Mouse (Mus musculus) heart, adult 18-20 months (tissue): ENCODE measurements around the gene Dmwd. TPM values are rescaled to one million over a fixed set of nuclear protein-coding genes. Genes with fewer than 3 reads are reported as not detected.
"Not testable (repeated sequence)": the region's sequence is repeated elsewhere in the genome, so short reads cannot be mapped to it uniquely, and the experiment has no call there.

ENCODE experiments used
- DNase-seq, 2 experiments: peaks; one replicate each; pipeline ENCODE4 v3.0.0; 2021 to 2022; ENCODE audit warnings: mixed read lengths in 1 of 2
- total RNA-seq, 2 experiments: library from RNA; stranded (reverse); gene quantifications; 2 replicates each; pipeline ENCODE4 v1.2.3; 2021

Gene Dmwd
- total RNA-seq, 2 experiments from 2014 or later = 44.6 to 46.6 TPM

DNA sequence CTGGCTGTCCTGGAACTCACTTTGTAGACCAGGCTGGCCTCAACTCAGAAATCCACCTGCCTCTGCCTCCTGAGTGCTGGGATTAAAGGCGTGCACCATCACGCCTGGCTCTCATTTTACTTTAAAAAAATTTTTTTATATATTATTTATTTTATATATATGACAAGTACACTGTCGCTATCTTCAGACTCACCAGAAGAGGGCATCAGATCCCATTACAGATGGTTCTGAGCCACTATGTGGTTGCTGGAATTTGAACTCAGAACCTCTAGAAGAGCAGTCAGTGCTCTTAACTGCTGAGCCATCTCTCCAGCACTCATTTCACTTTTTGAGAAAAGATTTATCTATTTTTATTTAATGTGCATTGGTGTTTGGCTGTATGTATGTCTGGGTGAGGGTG is 5.0 kb upstream of the Dmwd start:
- DNase-seq = not testable (repeated sequence)

DNA sequence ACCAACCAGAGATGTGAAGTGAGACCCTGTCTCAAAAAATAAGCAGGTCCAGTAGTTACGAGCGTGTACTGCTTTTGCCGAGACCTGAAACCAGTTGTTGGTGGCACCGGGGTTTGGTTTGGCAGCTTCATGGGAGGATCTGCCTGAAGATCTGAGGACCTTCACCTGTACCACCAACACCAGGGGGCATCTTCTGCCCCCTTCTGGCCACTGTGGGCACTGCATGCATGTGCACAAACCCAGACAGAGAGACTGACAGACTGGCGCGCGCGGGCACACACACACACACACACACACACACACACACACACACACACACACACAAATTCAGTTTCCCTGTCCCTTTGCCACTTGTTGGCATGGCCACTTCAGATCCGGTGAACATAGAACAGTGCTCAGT is 2.5 kb upstream of the Dmwd start:
- peak in 1 of 2 experiments; percentile 54 for DNase-seq

DNA sequence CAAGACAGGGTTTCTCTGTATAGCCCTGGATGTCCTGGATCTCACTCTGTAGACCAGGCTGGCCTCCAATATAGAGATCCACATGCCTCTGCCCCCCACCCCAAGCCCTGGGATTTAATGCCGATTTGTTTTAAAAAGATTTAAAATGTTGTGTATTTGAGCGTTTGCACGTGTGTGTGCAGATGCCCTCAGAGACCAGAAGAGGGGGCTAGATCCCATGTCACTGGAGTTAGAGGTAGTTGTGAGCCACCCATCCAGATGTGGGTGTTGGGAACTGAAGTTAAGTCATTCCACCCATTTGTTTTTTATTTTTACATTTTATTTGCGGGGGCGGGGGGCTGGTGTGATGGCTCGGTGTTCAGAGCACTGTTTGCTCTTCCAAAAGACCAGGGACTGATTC is 1.5 kb upstream of the Dmwd start:
- no peak for DNase-seq

DNA sequence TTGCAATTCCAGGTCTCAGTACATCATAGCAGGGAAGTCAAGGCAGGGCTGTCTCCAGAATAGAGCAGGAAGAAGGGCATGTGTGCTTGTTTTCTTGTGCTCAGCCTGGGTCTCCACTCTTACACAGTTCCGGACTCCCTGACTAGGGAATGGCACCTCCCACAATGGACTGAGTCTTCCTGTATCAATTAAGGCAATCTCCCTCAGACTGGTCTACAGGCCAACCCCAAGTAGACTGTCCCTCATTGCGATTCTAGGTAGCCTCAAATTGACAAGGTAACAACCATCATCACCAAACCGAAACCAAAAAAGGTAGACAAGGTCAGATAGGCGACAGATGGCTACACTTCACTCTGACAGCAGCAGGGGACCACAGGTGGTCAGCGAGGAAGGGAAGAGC is 796 bp upstream of the Dmwd start:
- no peak for DNase-seq

DNA sequence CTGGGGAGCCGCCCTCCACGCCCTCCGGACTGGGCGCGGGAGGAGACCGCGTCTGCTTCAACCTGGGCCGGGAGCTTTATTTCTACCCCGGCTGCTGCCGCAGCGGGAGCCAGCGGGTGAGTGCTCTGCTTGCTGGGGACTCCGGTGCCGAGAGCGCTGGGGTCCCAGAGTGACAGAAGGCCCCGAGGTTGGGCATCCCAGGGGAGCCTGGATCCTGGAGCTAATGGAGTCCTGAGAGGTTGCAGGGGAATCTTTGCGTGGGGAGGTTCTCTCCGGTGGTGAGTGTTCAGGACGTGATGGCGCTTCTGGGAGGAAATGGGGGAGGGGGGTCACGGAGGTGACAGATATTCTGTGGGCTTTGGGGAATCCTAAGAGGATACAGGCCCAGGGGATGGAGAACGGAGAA is 562 bp downstream of the Dmwd start:
- peak in 1 of 2 experiments; percentile 50 for DNase-seq

DNA sequence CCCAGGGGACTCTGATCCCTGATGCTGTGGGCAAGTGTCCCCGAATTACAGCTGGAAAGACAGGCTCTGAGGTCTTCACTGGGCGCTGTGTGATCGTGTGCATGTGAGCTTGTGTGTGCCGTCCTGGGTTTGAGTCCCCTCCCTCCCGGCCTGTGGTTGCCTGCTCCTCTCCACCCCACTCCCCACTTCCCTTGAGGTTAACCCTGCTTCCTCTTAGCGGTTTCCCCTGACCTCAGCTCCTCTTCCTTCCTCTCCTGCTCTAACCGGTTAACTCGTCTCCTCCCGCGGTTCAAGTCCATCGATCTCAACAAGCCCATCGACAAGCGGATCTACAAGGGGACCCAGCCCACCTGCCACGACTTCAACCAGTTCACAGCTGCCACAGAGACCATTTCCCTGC is 1.7 kb downstream of the Dmwd start:
- DNase-seq = peak; percentile 55 to 80

DNA sequence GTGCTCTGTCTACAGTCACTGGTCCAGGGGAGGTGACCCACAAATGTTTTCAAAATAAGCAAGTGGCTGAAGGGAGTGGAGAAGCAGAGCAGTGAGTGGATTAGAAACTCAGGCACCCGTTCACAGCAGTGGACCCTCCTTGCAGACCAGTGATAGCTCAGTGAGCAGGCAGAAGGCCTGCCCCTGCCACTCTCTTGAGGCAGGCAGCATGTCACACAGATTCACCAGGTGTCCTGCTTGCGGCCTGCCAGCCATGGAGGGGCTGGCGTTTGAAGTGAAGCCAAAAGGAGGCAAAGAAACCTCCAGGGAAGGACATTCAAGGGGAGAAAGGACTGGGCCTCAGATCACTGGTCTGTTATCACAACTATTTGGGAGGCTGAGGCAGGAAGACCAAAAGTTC is 2.7 kb downstream of the Dmwd start:
- DNase-seq = no peak

DNA sequence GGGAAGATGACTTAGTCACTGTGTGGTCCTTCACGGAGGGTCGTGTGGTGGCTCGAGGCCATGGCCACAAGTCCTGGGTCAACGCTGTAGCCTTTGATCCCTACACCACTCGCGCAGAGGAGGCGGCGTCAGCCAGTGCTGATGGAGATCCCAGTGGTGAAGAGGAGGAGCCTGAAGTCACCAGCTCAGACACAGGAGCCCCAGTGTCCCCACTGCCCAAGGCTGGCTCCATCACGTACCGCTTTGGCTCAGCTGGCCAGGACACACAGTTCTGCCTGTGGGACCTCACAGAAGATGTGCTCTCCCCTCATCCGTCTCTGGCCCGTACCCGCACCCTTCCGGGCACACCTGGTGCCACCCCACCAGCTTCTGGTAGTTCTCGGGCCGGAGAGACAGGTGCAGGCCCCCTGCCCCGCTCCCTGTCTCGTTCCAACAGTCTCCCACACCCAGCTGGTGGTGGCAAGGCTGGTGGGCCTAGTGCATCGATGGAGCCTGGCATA is 4.5 kb downstream of the Dmwd start:
- no peak for DNase-seq

DNA sequence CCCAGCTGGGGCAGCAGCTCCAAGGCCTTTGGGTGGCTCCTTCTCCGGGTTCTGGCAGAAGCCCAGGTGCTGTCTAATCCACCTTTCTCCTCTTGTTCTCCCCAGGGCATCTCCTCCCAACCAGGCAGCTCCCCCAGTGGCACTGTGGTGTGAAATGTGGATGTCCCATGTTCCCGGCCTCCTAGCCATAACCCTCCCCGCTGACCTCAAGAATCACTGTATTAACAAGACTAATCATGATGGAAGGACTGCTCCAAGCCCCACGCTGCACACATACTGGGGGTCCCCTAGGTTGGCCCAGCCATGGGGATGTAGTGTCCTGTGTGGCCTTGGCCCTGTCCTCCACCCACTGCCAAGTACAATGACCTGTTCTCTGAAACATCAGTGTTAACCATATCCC is 6.1 kb downstream of the Dmwd start:
- DNase-seq = peak in 1 of 2 experiments; percentile 41

DNA sequence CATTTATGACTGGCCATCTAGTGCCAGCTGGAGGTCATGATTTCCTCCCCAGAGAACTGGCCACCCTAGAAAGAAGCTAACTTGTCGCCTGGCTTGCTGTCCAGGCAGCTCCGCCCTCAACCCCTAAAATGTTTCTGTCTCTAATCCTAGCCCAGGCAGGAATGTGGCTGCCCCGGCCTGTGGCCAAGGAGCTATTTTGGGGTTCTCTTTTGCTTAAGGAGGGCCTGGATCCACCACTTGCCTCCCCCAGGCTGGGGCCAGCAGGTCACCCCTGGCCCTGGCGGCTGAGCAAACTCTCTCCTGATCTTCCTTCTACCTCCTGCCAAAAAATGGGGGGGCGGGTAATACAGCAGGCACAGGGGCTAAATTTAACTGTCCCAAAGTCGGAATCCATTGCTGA is 7.1 kb downstream of the Dmwd start:
- DNase-seq = peak; percentile 87 to 92

DNA sequence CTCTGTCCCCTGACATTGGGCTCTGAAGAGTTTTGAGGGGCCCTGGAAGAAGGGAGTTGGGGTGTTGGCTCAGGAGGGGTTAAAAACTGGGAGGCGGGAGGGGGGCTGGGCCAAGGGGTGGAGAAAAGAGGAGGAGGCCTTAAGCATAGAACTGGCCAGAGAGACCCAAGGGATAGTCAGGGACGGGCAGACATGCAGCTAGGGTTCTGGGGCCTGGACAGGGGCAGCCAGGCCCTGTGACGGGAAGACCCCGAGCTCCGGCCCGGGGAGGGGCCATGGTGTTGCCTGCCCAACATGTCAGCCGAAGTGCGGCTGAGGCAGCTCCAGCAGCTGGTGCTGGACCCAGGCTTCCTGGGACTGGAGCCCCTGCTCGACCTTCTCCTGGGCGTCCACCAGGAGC is 7.7 kb downstream of the Dmwd start, which contains the start of gene Dmpk:
Gene Dmpk, plus strand, starts transcription at position 149 of the 400 bp plus-strand sequence.
- peak; percentile 74 to 77 for DNase-seq

DNA sequence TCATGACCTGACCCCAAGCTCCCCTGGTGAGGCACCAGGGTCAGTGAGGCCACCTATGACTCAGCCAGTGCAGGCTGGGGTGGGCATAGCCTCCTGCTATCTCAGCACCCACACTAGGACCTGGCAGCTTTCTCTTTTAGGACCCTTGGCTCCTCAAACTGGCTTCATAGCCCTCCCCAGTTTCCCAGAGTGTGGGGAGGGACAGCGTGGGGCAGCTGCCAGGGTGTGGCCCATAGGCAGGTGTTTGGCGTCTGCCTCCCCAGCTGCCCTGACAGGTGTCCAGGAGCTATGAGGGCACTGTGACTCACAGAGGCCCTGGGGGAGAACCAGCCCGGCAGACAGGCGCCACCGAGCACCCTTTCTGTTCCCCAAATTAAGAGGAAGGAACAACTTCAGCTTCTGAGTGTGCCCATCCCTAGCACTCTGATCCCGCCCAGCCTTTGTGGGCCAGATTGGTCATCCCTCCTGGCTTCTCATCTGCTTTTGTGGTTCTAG is 8.3 kb downstream of the Dmwd start:
- peak; percentile 55 to 65 for DNase-seq

DNA sequence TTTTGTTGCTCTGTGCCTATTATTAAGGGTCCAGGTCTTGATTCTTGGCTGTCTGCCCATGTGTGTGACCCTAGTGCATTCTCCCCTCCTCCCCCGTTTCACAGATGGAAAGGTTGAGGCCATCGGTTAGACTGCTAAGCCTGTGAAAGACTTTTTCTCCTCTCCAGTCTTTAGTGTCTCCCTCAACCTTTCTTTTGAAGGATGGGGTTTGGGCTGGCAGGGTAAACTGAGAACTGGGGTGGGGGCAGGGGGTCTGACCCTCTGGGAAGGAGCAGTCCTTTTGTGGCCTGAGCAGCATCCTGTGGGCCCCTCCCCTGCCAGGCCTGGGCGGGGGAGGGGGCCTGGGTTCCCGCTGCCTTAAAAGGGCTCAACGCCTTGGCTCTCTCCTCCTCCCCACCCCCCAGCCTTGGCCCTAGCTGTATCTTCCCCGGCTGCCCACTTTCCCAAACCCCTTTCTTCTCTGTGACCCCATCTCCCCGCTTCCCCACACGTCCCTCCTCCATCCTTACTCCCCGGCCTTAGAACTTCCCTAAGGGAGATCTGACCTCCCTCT is 9.0 kb downstream of the Dmwd start:
- no peak for DNase-seq

DNA sequence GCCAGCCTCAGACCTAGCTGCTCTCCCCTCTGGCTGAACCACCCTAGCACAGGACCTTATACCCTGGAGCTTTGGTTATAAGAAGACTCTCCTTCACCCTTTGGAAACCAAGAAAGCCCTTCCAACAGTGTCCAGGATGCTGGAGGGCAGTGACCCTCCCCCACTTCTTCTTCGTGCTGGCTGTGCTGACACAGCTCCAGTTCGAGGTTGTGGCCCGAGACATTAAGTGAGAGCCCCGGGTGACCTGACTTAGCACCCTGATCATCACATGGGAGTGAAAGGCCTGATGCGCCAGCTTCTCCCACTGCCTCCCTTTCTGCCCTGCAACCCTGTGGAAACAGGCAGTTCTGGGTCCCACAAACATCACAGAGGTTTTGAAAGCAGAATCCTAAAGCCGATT is 9.5 kb downstream of the Dmwd start:
- DNase-seq = no peak

DNA sequence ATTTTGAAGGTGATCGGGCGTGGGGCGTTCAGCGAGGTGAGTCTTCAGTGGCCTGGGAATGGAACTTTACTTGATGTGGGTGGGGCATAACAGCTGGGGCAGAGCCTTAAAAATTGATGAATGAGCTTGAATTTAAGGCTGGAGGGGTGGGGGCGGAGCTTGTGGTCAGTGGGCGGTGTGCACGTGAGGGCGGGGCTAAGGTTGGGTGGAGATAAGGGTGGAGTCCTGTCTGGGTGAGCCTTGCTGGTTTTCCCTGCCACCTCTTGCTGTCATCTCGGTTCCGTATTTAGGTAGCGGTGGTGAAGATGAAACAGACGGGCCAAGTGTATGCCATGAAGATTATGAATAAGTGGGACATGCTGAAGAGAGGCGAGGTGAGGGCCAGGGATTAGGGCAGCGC is 10.0 kb downstream of the Dmwd start:
- DNase-seq = peak; percentile 66 to 75

DNA sequence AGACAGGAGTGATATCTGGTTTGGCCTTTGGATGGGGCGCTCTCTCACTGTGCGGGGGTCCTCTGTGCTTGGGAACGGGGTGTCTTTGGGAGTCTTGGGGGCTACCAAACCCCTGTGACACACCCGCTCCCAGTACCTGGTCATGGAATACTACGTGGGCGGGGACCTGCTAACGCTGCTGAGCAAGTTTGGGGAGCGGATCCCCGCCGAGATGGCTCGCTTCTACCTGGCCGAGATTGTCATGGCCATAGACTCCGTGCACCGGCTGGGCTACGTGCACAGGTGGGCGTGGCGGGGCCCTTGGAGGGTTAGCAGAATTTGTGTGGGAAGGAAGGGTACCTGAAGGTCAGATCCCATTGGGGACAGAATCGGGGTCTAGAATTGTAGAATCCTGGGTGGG is 10.7 kb downstream of the Dmwd start:
- DNase-seq = no peak

DNA sequence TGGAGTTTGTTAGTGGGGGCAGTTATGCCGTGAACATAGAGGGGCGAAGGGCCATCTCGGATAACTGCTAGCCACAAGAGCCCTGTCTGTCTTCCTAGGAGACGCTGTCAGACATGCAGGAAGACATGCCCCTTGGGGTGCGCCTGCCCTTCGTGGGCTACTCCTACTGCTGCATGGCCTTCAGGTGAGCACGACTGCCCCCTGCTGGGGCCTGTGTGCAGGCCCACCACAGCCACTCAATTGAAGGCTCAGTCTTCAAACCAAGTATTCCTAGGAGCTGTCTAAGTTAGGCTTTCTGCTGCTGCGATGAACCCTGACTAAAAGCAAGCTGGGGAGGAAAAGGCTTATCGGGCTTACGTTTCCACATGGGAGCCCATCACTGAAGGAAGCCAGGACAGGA is 12.8 kb downstream of the Dmwd start:
- DNase-seq = peak; percentile 64 to 83

DNA sequence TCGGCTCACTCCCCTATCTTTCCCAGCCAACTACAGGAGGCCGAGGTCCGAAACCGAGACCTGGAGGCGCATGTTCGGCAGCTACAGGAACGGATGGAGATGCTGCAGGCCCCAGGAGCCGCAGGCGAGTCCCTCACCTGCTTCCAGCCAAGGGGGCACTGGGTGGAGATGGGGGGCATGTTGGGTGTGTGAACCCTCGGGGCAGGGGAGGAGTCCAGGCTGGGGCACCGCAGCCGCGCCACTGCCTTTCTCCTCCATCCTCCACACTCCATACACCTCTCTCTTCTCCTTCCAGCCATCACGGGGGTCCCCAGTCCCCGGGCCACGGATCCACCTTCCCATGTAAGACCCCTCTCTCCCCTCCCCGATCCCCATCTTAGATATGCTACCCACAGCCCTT is 15.9 kb downstream of the Dmwd start:
- no peak for DNase-seq

DNA sequence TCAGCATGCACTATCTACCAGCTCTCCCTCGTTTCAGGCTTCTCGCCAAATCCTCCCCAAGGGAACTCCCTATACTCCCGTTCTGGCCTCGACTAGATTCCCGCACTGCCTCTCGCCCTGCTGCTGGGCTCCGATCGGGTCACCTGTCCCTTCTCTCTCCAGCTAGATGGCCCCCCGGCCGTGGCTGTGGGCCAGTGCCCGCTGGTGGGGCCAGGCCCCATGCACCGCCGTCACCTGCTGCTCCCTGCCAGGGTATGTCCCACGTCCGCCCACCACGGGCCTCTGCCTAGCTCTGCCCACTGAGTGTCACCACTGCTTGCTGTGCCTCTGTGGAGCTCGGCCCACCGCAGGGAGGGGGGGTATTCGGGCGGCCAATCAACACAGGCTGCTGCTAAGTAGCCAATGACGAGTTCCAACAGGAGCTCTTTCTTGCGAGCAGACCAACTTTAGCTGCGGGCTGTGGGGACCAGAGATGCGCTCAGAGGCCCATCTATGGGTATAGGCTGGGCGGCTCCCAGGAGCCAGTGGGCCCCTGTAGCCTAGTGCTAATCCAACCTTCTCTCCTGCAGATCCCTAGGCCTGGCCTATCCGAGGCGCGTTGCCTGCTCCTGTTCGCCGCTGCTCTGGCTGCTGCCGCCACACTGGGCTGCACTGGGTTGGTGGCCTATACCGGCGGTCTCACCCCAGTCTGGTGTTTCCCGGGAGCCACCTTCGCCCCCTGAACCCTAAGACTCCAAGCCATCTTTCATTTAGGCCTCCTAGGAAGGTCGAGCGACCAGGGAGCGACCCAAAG is 16.6 kb downstream of the Dmwd start:
- DNase-seq = peak; percentile 79 to 81

DNA sequence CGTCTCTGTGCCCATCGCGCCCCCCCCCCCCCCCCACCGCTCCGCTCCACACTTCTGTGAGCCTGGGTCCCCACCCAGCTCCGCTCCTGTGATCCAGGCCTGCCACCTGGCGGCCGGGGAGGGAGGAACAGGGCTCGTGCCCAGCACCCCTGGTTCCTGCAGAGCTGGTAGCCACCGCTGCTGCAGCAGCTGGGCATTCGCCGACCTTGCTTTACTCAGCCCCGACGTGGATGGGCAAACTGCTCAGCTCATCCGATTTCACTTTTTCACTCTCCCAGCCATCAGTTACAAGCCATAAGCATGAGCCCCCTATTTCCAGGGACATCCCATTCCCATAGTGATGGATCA is 17.1 kb downstream of the Dmwd start:
- peak; percentile 91 to 92 for DNase-seq

DNA sequence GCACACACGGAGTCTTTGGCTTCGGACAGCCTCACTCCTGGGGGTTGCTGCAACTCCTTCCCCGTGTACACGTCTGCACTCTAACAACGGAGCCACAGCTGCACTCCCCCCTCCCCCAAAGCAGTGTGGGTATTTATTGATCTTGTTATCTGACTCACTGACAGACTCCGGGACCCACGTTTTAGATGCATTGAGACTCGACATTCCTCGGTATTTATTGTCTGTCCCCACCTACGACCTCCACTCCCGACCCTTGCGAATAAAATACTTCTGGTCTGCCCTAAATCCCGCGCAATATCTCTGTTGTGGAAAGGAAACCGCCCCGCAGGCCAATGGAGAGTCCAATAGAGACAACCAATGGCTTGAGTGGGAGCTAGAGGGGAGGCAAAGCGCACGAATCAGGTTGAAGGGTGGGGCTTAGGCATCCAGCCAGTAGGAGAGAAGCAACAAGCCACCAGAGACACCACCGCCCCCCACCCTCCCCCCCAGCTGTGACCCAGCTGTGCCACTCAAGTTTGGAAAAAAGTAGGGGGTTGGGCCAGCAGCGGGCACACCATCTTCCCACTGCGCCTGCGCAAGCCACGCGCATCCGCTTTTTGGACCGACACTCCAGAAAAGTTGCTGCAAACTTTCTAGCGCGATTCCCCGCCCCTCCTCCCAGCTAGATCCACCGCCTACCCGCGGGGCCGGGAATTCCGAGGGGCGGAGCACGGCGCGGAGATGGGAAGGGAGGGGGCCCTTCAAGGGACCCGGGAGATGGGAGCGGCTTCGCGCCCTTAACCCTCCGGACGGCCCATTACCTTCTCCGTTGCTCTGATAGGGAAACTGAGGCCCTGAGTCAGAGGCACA is 17.7 kb downstream of the Dmwd start:
- peak; percentile 97 to 98 for DNase-seq

DNA sequence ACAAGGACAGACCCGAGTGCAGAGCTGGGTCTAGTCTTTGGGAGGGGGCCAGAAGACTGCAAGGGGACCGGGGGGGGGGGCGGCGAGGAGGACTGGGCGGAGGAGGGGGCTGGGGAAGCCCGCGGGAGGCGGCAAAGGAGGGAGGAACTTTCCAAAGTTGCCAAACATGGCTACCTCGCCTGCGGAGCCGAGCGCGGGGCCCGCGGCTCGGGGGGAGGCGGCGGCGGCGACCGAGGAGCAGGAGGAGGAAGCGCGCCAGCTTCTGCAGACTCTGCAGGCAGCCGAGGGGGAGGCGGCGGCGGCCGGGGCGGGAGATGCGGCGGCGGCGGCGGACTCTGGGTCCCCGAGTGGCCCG is 18.4 kb downstream of the Dmwd start, which contains the start of gene Six5:
Gene Six5, plus strand, starts transcription at position 124 of the 355 bp plus-strand sequence.
- no peak for DNase-seq
